In genomic region chr9:111166612-111167011, GRCm38 (mm10) we compare ENCODE assay signal across 18 mouse cellular contexts. TPM values are rescaled to one million over a fixed set of nuclear protein-coding genes. Genes with fewer than 3 reads are reported as not detected.
DNase-seq lines count a peak whose midpoint lies in the region; ATAC-seq and TF ChIP-seq lines count a peak whose summit lies in the region.
"Had no signal": no experiment of that assay in that cellular context is flagged by ENCODE, and none has a peak within 500 bp of the region (broad histone marks: within the 10 kb centered on the region; RNA-seq: fewer than 3 reads in every experiment).

No protein-coding gene starts in this region.

- H3K27ac ChIP-seq in heart, embryonic 13.5 days (replicated peaks) = peak overlapping the region; percentile 41
- no peak overlapping the region for H3K27ac ChIP-seq in liver, adult 2 months (replicated peaks; ENCODE audit: insufficient read depth, low read depth, low read length)
- H3K27ac ChIP-seq: limb, embryonic 10.5 days; liver, embryonic 14.5 days; macrophage; midbrain, embryonic 12.5 days; stomach, postnatal 0 days had no signal

- no peaks in the 10 kb centered on the region for H3K27me3 ChIP-seq in heart, embryonic 13.5 days (replicated peaks)
- no peaks in the 10 kb centered on the region for H3K27me3 ChIP-seq in liver, adult 2 months (ENCODE audit: control insufficient read depth, insufficient read depth, low read length)
- H3K27me3 ChIP-seq: midbrain, embryonic 12.5 days had no signal

- ATAC-seq in heart, embryonic 13.5 days (ENCODE audit: extremely low read depth, insufficient number of reproducible peaks, low FRiP score, low TSS enrichment) = no peak
- ATAC-seq in megakaryocyte progenitor cell, adult 5-6 weeks (replicated peaks; ENCODE audit: poor library complexity) = 0 out of 2 replicates have a peak, but pooled peaks have one; percentile 20

- TF ChIP-seq POLR2A in liver, adult 2 months (IDR thresholded peaks at IDR 0.05; ENCODE audit: extremely low read depth, insufficient read depth, low read length) = no peak

- H3K9ac ChIP-seq in heart, embryonic 13.5 days = no peak overlapping the region
- no peak overlapping the region for H3K9ac ChIP-seq in liver, adult 2 months (ENCODE audit: low read depth, low read length)
- H3K9ac ChIP-seq: liver, embryonic 14.5 days; midbrain, embryonic 12.5 days had no signal

- DNase-seq in heart, adult 18-20 months = no peak
- peak; percentile 54 for DNase-seq in liver, adult 2 months (ENCODE audit: extremely low read depth, low read depth, low spot score)
- DNase-seq in liver (no peak), ZHBTc4 (ENCODE audit: low read depth, low spot score) (peak; percentile 17)
- DNase-seq in layer of hippocampus, postnatal 25 days (ENCODE audit: extremely low spot score in 1 of 2, low spot score in 1 of 2) = no peak
- DNase-seq: adrenal gland, postnatal 14 days; cerebellum, adult 9-10 months; gastrocnemius, postnatal 36 days; kidney, adult 8-10 months; kidney, postnatal 14 days; right cerebral cortex, postnatal 14 days had no signal

- H3K4me2 ChIP-seq in heart, embryonic 13.5 days = no peak overlapping the region
- H3K4me2 ChIP-seq: midbrain, embryonic 12.5 days had no signal

- 38% methylated on average over 4 of the region's 4 CpGs for WGBS in heart, embryonic 13.5 days
- WGBS in liver, adult 2 months = 38% methylated on average over 4 of the region's 4 CpGs

- no peaks in the 10 kb centered on the region for H3K9me3 ChIP-seq in heart, embryonic 13.5 days
- H3K9me3 ChIP-seq: limb, embryonic 10.5 days; midbrain, embryonic 12.5 days had no signal

- peaks cover 14% of the 10 kb centered on the region for H3K4me1 ChIP-seq in heart, embryonic 13.5 days
- H3K4me1 ChIP-seq in liver, adult 2 months (ENCODE audit: control insufficient read depth, insufficient read depth, low read length) = no peaks in the 10 kb centered on the region
- H3K4me1 ChIP-seq: limb, embryonic 10.5 days; midbrain, embryonic 12.5 days had no signal

- no peak for TF ChIP-seq CTCF in liver, adult 2 months (IDR thresholded peaks at IDR 0.05; ENCODE audit: low read depth, low read length)

- H3K79me2 ChIP-seq in liver, adult 2 months (ENCODE audit: control insufficient read depth, insufficient read depth, low read length) = peaks cover 15% of the 10 kb centered on the region; the same call in 1 of the 2 replicates

- H3K36me3 ChIP-seq in heart, embryonic 13.5 days = peaks cover 19% of the 10 kb centered on the region
- peaks cover 10% of the 10 kb centered on the region for H3K36me3 ChIP-seq in liver, adult 2 months (ENCODE audit: control insufficient read depth, insufficient read depth, low read length)

- H3K4me3 ChIP-seq in heart, embryonic 13.5 days = no peak overlapping the region
- H3K4me3 ChIP-seq in liver, adult 2 months (ENCODE audit: insufficient read depth, low read depth, low read length) = no peak overlapping the region
- H3K4me3 ChIP-seq: limb, embryonic 10.5 days; midbrain, embryonic 12.5 days had no signal

RNA-seq across cellular contexts. Expression of gene Lrrfip2, which starts 49.2 kb away (rescaled TPM):
- polyA plus RNA-seq in heart, embryonic 13.5 days (2015; fragmentation: Nextera tagmentation; extraction: Ambion mirVana) = 53.0 and 56.4 TPM in 2 replicates
- 10 to 100 TPM; 87.3 to 89.0 TPM for total RNA-seq in heart, adult 18-20 months (2021)
- 24.6 and 37.8 TPM in 2 replicates for total RNA-seq in liver, adult 2 months (2014; rRNA removed)
- 9.3 and 9.7 TPM in 2 replicates for polyA plus RNA-seq in liver, adult 2 months (2012; rRNA removed)
- total RNA-seq in megakaryocyte progenitor cell, adult 5-6 weeks (2015) = 43.9 and 48.3 TPM in 2 replicates
- total RNA-seq in megakaryocyte progenitor cell, adult 5-6 weeks (2017) = 66.8 and 74.0 TPM in 2 replicates
- 10 to 100 TPM; 29.7 to 37.0 TPM for total RNA-seq in layer of hippocampus, postnatal 25 days (2021)

Comparison
In these comparisons a context has a peak if more than half of its experiments do, and no peak if none do; other contexts are left out.
1. DNase-seq: peak in liver, adult 2 months (single experiment) and ZHBTc4 (single experiment); none in heart, adult 18-20 months (0 of 2), liver (single experiment) and layer of hippocampus, postnatal 25 days (0 of 2).